Mouse (Mus musculus): Measurements from ENCODE around the gene Tmem91.

DNA sequence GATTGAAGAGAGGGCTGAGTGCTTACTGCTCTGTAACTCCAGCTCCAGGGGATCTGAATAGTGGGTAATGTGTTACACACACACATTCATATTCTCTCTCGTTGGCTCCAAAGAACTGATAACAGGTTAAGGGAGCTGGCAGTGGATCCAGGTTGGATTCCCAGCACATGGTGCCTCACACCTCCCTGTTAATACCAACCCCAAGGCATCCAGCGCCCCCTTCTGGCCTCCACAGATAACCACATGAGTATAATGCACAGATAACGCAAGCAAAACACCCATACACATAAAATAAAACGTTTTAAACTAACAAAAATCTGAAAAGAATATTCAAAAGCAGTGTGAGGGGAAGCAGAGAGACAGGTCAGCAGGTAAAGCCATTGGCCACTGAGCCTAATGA lies 2.5 kb downstream of the Tmem91 start:
- TF ChIP-seq POLR2A (IDR thresholded peaks at IDR 0.05; ENCODE audit: borderline replicate concordance, extremely low read depth, low read depth, low read length) (no peak), CTCF (IDR thresholded peaks at IDR 0.05; ENCODE audit: insufficient read depth, low read length) (no peak)

All from lung, adult 2 months (tissue).